Mouse (Mus musculus): ENCODE results near the gene Rusc2.

Gene Rusc2

DNA sequence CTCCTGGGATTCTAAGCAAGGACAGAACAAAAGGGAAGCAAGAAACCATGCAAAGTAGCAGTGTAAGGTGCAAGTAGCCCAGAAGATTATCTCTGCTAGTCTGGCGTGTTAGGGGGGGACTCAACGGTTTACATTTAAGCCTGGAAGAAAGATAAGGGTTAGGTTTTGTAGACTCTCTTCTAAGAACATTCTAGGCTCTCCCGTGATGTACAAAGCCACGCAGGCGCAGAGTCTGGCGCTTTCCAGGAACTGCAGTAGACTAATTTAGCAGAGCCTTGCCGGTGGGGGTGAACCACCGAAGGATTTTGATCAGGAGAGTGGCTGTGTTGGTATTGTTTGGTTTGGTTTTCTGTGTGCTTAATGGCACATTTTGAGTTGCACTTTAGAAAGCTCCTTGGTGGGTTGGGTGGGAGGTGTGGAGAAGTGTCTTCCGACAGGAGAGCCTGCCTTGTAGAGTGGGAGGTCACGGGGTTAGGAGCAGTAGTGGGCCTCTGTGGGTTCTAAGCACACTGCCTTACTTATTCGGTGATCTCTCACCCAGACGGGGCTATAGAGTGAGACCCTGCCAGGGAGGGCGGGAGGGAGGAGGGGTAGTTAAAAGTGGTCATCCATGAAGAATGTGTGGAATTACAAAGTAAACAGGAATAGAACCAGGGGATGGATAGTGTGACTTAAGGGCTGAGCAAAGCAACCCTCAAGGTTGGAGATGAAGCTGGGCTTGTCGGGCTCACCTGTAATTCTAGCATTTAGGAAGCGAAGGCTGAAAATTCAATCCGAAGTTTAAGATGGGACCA lies 35.7 kb downstream of the Rusc2 start:
- peak; percentile 68 for DNase-seq (ENCODE audit: low spot score)

DNA sequence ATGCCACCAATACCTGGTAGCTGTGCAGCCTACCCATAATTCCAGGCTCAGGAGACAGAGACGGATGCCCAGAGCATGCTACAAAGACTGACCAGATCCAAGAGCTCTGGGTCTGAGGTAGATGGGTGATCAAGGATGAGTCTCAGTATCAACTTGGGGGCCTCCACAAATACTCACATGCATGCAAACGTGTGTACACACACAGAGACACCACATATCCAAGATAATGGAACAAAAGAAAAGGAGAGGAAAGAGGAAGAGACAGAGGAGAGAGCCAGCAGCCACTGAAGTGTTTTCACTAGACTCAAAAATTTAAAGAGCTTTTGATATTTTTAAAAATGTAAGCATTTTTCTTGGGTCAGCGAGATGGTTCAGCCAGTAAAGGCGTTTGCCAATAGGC lies 36.7 kb downstream of the Rusc2 start:
- no peak for DNase-seq (ENCODE audit: low spot score)

DNA sequence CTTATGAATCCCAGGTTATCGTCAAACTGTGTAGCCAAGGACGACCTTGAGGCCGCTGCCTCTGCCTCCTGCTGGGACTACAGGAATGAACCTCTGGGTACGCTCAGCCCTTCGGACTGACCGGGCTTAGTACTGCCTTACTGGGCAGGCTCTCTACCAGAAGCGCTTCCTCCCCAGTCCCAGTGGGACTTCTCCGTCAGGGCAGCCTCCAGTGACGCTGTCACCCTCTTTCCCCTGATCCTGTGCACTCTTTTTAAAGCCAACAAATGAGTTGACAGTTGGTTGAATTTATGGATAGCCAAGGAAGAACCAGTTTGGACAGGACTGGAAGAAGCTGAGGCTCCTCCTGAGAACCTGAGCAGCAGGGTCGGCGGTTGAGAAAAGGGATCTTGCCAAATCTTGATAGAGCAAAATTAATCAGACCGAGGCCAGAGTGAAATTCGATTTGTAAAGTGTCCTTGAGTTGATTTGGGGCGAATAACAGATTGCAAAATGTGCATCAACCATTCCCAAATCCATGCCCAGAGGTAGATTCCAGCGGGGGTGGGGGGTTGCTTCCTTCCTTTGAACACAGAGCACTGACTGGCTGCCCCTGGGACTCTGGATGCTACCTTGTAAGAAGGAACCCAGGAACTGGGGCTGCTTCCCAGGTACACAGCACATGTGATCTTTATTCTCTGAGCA lies 37.3 kb downstream of the Rusc2 start:
- DNase-seq (ENCODE audit: low spot score) = no peak

DNA sequence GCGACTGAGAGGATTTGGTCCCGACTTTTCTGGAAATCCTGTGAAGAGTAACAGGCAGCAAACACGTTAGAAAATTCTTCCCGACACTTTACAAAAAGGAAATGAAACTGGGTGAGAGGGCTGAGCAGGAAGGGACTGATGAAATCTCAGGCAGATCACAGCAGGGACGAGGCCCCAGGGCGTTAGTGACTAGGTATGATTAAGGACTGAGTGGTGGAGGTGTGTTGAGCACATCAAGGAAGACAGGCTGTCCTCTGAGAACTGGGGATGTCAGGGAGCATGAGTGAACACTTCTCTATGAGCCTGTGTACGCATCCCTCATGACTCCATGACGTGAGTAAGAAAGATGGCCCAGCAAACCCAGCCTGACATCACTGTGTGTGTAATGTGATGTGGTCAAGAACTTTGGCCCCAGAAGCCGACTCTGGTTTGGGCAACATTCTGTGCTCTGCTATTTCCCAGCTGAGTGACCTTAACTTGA lies 38.1 kb downstream of the Rusc2 start:
- no peak for DNase-seq (ENCODE audit: low spot score)

DNA sequence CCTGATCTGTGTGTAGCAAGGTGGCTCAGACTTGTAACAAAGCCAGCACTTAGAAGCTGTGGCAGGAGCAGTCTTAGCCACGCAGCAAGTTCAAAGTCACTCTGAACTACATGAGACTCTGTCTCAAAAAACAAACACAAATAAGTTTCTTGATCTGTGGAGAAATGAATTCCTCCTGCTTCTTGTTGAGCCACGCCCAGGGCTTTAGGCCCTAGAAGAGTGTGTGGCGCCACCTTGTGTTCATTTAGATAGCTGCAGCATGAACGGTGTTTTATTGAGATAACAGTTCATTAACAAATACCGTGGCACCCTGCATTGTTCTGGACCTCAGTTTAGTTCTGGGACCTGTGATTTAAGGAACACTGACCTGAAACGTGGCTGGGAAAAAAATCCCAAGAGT lies 38.5 kb downstream of the Rusc2 start:
- peak; percentile 66 for DNase-seq (ENCODE audit: low spot score)

DNA sequence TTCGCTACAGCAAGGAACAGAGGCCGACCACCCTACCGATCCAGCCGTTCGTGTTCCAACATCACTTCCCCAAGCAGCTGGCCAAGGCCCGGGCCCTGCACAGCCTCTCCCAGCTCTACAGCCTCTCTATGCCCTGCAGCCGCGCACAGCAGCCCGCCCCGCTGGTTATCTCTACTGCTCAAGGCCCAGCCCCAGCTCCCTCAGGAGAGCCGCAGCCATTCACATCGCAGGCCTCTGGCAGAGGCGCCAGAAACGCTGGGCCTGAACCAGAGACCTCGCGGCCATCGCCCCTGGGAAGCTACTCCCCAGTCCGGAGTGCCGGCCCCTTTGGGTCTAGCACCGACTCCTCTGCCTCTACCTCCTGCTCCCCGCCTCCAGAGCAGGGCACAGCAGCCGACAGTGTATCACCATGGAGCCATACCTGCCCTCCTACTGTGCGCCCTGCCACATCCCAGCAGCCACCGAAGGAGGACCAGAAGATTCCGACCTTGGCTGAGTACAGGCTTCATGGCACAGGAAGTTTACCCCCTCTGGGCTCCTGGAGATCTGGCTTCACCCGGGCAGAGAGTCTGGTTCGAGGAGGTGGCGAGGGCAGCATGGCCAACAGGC lies 40.0 kb downstream of the Rusc2 start:
- DNase-seq (ENCODE audit: low spot score) = no peak

DNA sequence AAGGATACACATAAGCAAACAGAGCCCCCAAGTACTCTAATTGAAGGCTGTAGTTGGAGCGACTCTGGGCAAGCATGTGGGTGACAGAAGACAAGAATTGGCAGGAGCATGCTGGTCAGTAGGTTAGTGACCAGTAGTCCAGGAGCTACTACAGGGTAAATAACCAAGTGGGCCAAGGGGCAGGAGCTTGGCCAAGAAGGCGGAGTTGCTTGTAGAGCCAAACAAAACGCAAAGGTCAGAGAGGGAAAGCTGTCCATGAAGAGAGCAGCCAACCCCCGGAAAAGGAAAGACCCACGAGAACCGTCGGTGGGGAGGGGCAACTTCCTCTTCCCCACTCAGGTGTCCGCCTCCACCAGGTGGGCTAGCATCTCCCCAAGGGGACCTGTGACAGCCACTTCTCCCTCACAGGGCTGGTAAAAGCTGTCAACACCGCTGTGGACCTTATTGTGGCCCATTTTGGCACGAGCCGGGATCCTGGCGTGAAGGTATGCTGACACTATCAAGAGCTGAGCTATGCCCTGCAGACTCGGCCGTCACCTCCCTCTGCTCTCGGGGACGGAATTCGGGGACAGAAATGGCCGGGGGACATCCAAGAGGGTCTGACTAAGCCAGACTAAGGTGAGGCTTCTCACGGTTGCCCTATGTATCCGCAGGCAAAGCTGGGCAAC lies 41.6 kb downstream of the Rusc2 start:
- DNase-seq (ENCODE audit: low spot score) = no peak

DNA sequence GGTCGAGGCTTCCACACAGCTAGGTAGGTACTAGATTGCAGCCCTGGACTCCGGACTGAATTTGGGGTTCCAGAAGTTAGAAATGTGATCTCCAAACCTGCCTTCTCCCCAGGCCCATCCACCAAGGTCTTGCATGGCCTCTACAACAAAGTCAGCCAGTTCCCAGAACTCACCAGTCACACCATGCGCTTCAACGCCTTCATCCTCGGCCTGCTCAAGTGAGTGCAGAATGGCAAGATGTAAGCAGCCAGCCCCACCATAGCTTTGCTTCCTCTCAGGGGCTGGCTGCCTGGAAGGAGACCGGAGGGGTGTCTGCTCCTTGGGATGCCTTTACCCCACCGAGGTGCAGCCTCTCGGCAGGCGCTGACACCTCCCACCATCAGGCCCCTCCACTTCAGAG lies 42.3 kb downstream of the Rusc2 start:
- DNase-seq (ENCODE audit: low spot score) = no peak

DNA sequence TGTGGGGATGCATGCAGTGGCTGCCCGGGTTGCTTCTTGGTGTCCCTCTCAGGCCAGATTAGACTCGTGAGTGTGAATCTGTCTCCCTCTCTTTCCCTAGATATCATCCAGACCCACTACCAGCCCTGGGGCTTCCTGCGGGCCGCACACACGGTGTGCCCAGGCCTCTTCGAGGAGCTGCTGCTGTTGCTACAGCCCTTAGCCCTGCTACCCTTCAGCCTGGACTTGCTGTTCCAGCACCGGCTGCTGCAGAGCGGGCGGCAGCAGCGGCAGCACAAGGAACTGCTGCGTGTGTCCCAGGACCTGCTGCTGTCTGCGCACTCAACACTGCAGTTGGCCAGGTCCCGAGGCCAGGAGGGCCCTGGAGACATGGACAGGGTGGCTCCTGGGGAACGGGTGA lies 43.4 kb downstream of the Rusc2 start:
- DNase-seq (ENCODE audit: low spot score) = no peak

DNA sequence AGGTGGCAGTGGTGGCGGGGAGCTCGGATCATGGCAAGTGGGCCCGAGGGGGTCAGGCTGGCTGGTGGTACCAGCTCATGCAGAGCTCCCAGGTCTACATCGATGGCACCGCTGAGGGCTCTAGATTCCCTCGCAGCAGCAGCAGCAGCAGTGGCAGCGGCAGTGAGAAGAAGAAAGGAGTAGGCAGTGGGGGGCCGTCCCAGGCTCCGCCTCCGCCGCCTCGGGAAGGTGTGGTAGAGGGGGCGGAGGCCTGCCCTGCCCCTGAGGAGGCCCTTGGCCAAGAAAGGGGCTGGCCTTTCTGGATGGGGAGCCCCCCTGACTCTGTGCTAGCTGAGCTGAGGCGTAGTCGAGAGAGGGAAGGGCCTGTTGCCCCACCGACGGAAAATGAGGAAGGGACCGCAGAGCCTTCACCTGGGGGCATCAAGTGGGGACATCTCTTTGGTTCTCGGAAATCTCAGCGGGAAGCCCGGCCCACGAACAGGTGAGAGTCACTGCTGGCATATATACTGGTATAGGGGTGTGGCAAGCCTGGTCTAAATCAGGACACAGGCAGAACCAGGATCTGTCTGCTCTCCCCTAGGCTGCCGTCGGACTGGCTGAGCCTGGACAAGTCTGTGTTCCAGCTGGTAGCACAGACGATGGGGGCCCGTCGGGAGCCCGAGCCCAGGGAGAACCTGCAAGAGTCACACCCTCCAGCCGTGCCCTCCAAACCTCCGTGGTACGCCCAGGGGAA lies 44.0 kb downstream of the Rusc2 start:
- DNase-seq (ENCODE audit: low spot score) = no peak

DNA sequence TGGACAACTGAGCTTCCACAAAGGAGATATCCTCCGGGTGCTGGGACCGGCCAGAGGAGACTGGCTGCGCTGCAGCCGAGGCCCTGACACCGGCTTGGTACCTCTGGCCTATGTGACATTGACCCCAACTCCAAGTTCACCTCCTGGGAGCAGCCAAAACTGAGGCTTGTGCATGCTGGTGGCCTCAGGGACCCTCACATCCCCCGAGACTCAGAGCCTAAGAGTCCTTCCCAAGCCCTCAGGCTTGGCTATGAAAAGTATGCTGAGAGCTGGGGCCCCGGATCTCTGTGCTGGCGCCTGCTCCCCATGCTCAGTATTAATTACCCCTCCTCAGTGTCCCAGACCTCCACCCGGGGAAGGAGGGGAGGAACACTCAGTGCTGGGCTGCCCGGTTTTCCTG lies 44.7 kb downstream of the Rusc2 start:
- no peak for DNase-seq (ENCODE audit: low spot score)

DNA sequence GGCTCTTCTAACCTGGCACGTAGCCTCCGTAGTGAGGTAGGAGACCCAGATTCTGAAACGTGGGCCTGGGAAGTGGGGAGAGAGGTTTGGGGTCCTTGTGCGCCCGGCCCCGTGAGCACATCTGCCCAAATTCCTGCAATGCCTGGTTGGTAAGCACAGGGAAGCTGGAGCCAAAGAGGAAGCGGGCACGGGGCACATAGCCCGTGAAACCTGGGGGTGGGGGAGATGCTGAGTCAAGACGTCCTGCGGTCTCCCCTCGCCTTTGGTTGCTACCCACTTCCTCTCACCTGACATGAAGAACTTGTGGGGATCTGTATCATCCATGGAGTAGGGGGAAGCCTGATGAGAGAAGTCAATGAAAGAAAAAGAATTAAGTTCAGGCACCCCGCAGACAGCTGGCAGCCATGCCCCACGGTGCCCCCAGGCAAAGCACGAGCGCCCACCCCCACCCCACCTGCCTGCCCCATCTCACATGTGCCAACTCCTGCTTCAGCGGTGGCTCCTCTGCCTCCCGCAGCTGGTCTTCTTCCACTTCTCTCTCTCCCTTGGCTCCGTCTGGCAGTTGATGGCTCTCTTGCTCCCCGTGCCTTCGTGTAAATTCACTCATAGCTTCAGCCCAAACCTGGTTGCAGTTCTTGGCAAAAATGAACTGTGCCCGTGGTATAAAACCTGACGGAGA lies 45.9 kb downstream of the Rusc2 start:
- DNase-seq (ENCODE audit: low spot score) = no peak

DNA sequence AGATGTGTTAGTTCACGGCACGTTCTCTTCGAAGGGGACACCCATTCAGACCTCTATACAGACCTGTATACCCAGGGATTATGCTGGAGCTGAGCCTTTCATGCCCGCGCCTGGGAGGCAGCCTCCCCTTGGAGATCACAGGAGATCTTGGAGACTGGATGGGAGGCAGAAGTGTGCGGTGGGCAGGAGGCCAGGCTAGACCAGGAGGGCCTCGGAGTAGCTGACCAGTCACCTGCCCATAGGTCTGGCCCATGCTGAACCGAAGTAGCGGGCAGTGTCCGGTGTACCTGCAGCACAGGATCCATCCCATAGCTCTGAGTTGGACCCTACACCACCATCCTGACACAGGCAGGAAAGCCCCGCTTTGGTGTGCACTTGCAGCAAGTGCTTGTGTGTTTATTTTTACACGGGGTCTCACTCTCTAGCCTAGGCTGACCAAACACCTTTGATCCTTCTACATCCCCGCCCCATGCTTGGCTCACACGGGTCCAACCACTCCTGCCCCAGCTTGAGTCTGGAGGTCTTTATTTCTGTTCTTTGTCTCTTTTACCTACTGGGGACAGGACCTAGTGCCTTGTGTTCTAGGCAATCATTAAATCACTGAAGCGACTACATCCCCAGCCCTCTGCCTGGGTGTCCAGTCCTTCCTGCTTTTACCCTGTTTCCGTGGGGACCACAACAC lies 46.5 kb downstream of the Rusc2 start:
- no peak for DNase-seq (ENCODE audit: low spot score)

DNA sequence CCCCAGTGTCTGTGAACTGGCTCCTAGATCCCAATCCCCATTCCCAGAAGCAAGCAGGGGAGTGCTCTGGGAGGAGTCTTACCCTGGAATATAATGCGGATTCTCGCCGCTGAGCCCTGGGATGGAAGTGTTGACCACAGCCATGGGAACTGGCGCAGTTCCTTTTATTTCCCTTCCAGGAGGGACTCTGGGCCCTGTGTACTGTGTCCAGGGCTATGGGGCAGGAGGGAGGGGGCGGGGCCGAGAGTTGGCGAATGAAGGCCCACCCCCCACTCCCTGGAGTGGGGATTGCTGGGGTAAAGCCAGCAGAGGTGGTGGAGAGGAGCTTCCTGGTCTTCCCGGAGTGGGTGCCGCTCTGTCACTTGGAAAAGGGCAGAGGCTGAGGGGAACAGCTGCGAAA lies 47.2 kb downstream of the Rusc2 start, which contains the start of gene Fam166b:
Fam166b (minus strand) TSS at position 189 of the 400 bp plus-strand sequence.
- DNase-seq (ENCODE audit: low spot score) = no peak

DNA sequence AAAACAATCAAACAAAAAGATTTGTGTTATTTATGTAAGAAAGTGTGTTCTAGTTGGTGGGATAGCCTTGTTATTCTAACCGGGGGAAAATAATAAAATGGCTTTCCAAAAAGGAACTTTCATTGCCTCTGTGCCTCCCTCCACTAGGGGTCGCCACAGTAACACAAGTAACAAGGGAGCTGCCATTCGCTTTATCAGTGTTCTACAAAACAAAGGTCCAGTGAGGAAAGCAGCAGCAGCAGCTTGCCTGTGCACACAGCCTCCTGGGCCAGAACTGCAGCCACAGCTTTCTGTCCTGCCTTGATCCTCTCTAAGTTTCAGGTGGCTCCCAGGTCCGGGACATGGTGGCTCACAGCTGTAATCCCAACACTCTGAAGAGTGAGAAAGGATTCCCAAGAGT lies 49.9 kb downstream of the Rusc2 start:
- peak; percentile 66 for DNase-seq (ENCODE audit: low spot score)

DNA sequence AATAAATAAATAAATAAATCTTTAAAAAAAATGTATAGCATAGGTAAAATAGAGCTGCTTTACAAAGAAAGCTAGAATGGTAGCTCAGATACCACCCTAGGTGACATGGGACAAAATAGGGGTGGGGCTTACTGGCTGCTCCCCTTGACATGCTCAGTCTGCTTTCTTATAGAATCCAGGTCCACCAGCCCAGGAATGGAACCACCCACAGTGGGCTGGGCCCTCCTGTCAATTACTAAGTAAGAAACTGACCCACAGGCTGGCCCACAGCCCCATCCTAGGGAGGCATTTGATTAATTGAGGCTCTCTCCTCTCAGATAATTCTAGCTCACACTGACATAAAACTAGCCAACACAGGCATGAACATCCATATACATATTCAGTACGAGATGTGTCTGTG lies 51.1 kb downstream of the Rusc2 start:
- DNase-seq (ENCODE audit: low spot score) = no peak

DNA sequence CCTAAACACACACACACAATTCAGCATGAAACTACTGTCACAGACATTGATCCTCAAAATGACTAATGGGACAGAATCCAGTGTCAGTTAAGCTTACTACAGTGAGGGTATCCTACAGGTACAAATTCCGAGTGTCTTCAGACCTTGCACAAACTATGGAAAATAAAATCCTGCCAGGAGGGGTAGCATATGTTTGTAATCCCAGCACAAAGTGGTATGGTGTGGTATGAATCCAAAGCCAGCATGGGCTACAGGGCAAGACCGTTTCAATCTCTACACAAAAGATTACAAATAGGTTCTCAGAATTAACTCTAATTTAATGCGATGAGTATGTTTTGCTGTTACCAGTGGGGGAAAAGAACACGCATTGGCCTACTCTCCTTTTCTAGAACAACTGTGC lies 59.9 kb downstream of the Rusc2 start, which contains the start of gene Tesk1:
Tesk1 (plus strand) TSS at position 301 of the 400 bp plus-strand sequence.
- DNase-seq (ENCODE audit: low spot score) = no peak

DNA sequence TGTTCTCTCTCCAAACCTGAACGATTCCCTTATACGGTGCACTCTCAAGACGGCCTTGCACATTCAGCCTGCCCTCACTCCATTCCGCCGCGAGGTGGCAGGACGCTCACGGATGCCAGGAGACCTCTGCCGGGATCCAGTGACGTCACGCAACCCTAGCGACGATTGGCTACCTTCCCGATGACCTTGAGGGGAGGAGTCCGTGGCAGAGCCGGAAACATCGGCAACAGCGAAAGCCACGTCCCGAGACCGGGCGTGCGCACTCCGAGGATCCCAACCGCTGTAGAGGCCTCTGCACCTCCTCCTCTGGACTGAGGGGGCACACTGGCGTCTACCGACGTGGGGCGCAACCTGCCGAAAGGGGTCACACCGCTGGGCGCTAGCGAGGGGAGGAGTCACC lies 60.3 kb downstream of the Rusc2 start:
- DNase-seq (ENCODE audit: low spot score) = peak; percentile 98

DNA sequence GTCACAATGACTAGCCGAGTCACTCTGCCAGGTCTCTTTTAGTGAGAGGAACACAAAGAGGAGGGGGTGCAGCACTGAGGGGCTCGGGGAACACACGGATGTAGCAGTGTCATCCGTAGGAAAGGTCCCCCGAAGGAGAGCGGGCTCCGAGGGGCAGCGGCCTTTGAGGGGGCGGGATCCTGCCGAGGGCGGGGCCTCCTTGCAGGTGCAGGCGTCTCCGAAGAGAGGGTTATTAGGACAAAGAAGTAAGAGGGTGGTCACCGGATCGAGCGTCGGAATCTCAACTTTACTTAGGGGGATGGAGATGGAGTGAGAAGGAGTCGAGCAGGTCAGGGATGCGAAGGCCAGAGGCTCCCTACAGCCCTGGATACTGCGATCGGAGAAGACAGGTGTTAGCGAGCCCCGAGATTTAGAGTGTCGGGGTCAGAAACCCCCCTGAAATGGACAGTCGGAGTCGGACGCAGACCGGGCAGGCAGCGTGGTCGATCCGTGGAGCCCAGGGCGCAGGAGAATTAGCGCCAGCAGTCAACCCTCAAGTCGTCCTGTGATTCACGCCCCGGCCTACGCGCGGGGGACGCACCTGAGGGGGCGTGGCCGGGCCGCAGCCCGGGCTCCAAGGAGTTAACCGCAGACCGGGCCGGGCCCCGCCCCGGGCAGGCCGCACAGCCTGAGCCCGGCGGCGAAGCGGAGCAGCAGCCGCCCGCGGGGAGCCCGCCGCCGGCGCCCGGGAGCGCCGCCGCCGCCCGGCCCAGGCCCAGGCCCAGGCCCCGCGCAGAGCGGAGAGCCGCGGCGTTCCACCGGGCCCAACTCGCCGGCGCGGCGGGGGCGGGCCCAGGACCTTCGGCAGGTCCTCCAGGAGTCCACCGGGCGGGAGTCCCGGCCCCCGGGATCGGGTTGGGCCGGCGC lies 60.9 kb downstream of the Rusc2 start:
- DNase-seq (ENCODE audit: low spot score) = peak; percentile 79

All from yolk sac, embryonic 10.5 days (tissue).